Mouse (Mus musculus) ES-E14 (cell line): Measurements from ENCODE around the gene Susd3. TPM values are rescaled to one million over a fixed set of nuclear protein-coding genes. Genes with fewer than 3 reads are reported as not detected.

Source experiments
- DNase-seq: peaks from one replicate; pipeline ENCODE4 v3.0.0-alpha.2; 2013; ENCODE audit warnings: low read depth, low spot score
- H3K27ac ChIP-seq: 2 replicates; pipeline ENCODE4 v1.5.1; 2012; ENCODE audit warnings: low read depth, mild to moderate bottlenecking, low read length, moderate library complexity, mixed read lengths; ENCODE audit not compliant: poor library complexity, insufficient read depth, severe bottlenecking
- H3K36me3 ChIP-seq: 2 replicates; pipeline ENCODE4 v1.6.1; 2012; ENCODE audit warnings: mild to moderate bottlenecking, low read length, moderate library complexity, mixed read lengths; ENCODE audit not compliant: control insufficient read depth, poor library complexity, insufficient read depth, severe bottlenecking
- H3K4me1 ChIP-seq, 2 experiments: fragments of 150-350 bp in 1 of 2; sonication (generic) in 1 of 2; 2 replicates each; pipeline ENCODE4 v1.6.1; 2012; ENCODE audit warnings: low read length in 2 of 2, mild to moderate bottlenecking in 1 of 2, mixed read lengths in 1 of 2; ENCODE audit not compliant: control insufficient read depth in 2 of 2, insufficient read depth in 2 of 2, poor library complexity in 1 of 2
- H3K4me3 ChIP-seq, 2 experiments: fragments of 150-350 bp in 1 of 2; sonication (generic) in 1 of 2; 2 replicates each; pipeline ENCODE4 v1.5.1; 2012; ENCODE audit warnings: low read length in 2 of 2, low read depth in 1 of 2, mild to moderate bottlenecking in 1 of 2, mixed read lengths in 1 of 2; ENCODE audit not compliant: insufficient read depth in 1 of 2, poor library complexity in 1 of 2, severe bottlenecking in 1 of 2
- H3K9ac ChIP-seq: 2 replicates; pipeline ENCODE4 v1.6.1; 2012; ENCODE audit warnings: low read depth, mild to moderate bottlenecking, low read length, mixed read lengths; ENCODE audit not compliant: poor library complexity, insufficient read depth, severe bottlenecking
- H3K9me3 ChIP-seq: fragments of 150-350 bp; sonication (generic); 2 replicates; pipeline ENCODE4 v1.6.1; 2012; ENCODE audit warnings: low read depth, mild to moderate bottlenecking, low read length; ENCODE audit not compliant: control insufficient read depth, insufficient read depth
- CHD2 ChIP-seq: IDR thresholded peaks from 2 replicates; pipeline ENCODE4 v1.6.1; 2014; ENCODE audit warnings: mild to moderate bottlenecking, low read depth, low read length, inconsistent platforms
- HCFC1 ChIP-seq: IDR thresholded peaks from 2 replicates; pipeline ENCODE4 v1.6.1; 2012; ENCODE audit warnings: low read length, inconsistent platforms, borderline replicate concordance; ENCODE audit not compliant: insufficient read depth
- MAFK ChIP-seq: IDR thresholded peaks from 2 replicates; pipeline ENCODE4 v1.6.1; 2014; ENCODE audit warnings: mild to moderate bottlenecking, low read depth, low read length, inconsistent platforms; ENCODE audit not compliant: insufficient read depth
- ZC3H11A ChIP-seq: IDR thresholded peaks from 2 replicates; pipeline ENCODE4 v1.6.1; 2012; ENCODE audit warnings: low read depth, mild to moderate bottlenecking, inconsistent platforms, low read length, borderline replicate concordance
- ZNF384 ChIP-seq: IDR thresholded peaks from 2 replicates; pipeline ENCODE4 v1.6.1; 2012; ENCODE audit warnings: low read depth, low read length, inconsistent platforms
- in situ Hi-C, 2 experiments: fragments of 600-800 bp; cut with MboI; formaldehyde crosslinking; loops; one replicate each; pipeline ENCODE4 v1.15.1; 2025; ENCODE audit warnings: low sequenced_read_pairs in 2 of 2, inconsistent platforms in 1 of 2; ENCODE audit not compliant: unreplicated experiment in 2 of 2
- total RNA-seq: library from RNA; depleted of rRNA; stranded (reverse); fragments of 300-350 nt; gene quantifications from 2 replicates; pipeline ENCODE4 v1.2.3, GENCODE M21; 2012

Susd3 gene
- total RNA-seq, 1 experiment: 1.3 TPM

DNA sequence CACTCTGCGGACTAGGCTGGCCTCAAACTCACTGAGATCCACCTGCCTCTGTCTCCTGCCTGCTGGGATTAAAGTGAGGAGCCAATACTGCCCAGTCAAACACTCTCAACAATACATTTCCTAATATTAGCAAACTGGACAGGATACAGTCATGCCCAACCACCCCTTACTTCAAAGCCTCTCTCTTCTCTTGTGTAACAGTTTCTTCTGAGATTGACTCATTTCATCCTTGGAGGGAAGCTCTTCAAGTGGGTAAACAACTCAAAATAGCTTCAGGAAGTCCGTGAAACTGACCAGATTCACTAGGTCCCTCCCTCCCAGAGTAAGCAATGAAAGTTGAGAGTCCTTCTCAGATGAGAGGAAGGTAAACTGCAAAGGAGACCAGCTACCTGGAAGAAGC lies 3.6 kb upstream of the Susd3 start:
- no peak for DNase-seq
- in situ Hi-C loops: no loop called here
- Histone ChIP-seq H3K9me3 (no peaks in the 10 kb centered on the region), H3K4me3 (no peak overlapping the region), H3K36me3 (no peaks in the 10 kb centered on the region), H3K27ac (no peak overlapping the region), H3K9ac (no peak overlapping the region), H3K4me1 (peaks cover 0 to 7% of the 10 kb centered on the region in 2 experiments; a peak in 1 of 4 replicates)
- TF ChIP-seq ZNF384: no peak
- no peak for TF ChIP-seq CHD2
- TF ChIP-seq HCFC1: no peak
- TF ChIP-seq MAFK: no peak
- no peak for TF ChIP-seq ZC3H11A

DNA sequence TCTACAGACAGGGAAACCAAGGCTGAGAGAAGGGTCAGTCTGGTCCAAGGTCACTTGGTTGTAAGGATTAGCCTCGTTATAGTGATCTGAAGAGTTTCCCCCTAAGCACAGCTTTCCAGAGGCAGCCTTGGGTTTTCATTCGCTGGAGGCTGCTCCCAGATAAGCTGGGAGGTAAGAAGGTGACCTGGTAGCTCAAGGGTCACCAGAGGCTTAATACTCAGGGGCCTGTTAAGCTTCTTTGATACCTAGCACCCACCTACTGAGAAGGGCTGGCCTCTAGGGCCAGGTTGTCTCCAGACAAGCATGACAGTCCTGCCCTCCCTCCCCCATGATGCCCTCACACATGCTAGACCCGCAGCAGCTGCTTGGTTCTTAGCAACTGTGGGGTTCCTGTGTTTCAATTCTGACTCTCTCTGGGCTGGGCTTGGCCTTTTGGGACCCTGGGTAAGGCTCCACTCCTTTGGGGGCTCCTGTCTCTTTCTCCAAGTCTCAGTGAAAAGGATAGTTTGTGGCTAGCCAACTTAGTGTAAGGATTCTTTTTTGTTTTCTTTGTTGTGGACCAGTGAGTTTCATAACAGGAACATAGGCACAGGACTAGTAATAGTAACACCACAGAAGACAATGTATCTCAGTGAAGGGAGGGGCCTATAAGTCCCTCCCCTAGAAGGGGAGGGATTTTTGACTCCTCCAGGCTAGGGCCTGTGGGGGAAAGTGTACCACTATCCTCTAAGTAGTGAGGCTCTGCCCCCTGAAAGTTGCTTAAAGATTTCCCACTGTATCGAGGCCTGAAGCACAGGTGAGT lies 2.4 kb upstream of the Susd3 start:
- DNase-seq: no peak
- H3K36me3 ChIP-seq: no peaks in the 10 kb centered on the region
- in situ Hi-C loops: no loop called here
- H3K9ac ChIP-seq: no peak overlapping the region
- H3K27ac ChIP-seq: no peak overlapping the region
- H3K4me1 ChIP-seq: peaks cover 0 to 9% of the 10 kb centered on the region in 2 experiments; a peak in 2 of 4 replicates
- no peaks in the 10 kb centered on the region for H3K9me3 ChIP-seq
- TF ChIP-seq ZNF384: no peak
- TF ChIP-seq CHD2: no peak
- no peak for TF ChIP-seq HCFC1
- no peak for TF ChIP-seq MAFK
- no peak for TF ChIP-seq ZC3H11A
- H3K4me3 ChIP-seq: no peak overlapping the region

DNA sequence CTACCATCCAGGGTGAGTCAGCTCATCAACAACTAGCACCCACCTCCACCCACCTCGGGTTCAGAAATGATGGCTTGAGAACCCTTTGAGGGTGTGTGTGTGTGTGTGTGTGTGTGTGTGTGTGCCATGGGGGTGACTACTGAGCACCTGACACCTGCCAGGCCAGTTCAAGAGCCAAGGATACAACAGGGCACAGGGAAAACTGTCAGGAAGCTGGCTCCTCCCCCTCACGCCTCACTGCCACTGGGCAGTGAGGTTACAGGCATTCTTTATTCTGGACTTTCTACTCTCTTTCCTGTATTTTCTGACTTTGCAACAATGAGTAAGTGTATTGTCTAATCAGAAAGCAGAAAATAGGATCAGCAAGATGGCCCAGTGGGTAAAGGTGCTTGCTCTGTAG lies 1.1 kb upstream of the Susd3 start:
- Histone ChIP-seq H3K4me1 (peaks cover 0 to 9% of the 10 kb centered on the region in 2 experiments; a peak in 2 of 4 replicates), H3K27ac (no peak overlapping the region), H3K9ac (no peak overlapping the region), H3K36me3 (no peaks in the 10 kb centered on the region), H3K9me3 (no peaks in the 10 kb centered on the region), H3K4me3 (no peak overlapping the region)
- DNase-seq: no peak
- in situ Hi-C loops: no loop called here
- TF ChIP-seq HCFC1: no peak
- no peak for TF ChIP-seq CHD2
- no peak for TF ChIP-seq ZC3H11A
- no peak for TF ChIP-seq MAFK
- no peak for TF ChIP-seq ZNF384

- no peak for DNase-seq
- H3K4me1 ChIP-seq: peaks cover 0 to 9% of the 10 kb centered on the region in 2 experiments; a peak in 2 of 4 replicates
- in situ Hi-C loops: no loop called here
- H3K9ac ChIP-seq: no peak overlapping the region
- TF ChIP-seq ZNF384: no peak
- TF ChIP-seq ZC3H11A: no peak
- TF ChIP-seq MAFK: no peak
- H3K9me3 ChIP-seq: no peaks in the 10 kb centered on the region
- no peak overlapping the region for H3K27ac ChIP-seq
- no peak overlapping the region for H3K4me3 ChIP-seq
- no peaks in the 10 kb centered on the region for H3K36me3 ChIP-seq
These were observed 417 bp upstream of the Susd3 start for GRCm38 (mm10) chr13:49248923-49249322.
